In genomic region chr7:112313670-112314069, GRCm38 (mm10) we compare ENCODE assay signal across 13 mouse cellular contexts.
A peak's percentile ranks its signal among the peaks of the same experiment; 100 is the strongest.
DNase-seq lines count a peak whose midpoint lies in the region; ATAC-seq lines count a peak whose summit lies in the region.
"Had no signal": no experiment of that assay in that cellular context is flagged by ENCODE, and none has a peak within 500 bp of the region (broad histone marks: within the 10 kb centered on the region; RNA-seq: fewer than 3 reads in every experiment).

No protein-coding gene starts in this region.

- no peak overlapping the region for H3K27ac ChIP-seq in forebrain, embryonic 16.5 days (ENCODE audit: low read length)
- no peak overlapping the region for H3K27ac ChIP-seq in forebrain, embryonic 12.5 days
- 0 out of 2 replicates have a peak overlapping the region, but pooled peaks have one; percentile 17 for H3K27ac ChIP-seq in hindbrain, embryonic 12.5 days
- no peak overlapping the region for H3K27ac ChIP-seq in hindbrain, embryonic 10.5 days
- H3K27ac ChIP-seq: kidney, postnatal 0 days had no signal

- WGBS in forebrain, embryonic 16.5 days, result 45% methylated on average over 5 of the region's 5 CpGs
- WGBS in forebrain, embryonic 12.5 days, result 62% methylated on average over 5 of the region's 5 CpGs
- 45% methylated on average over 5 of the region's 5 CpGs for WGBS in hindbrain, embryonic 12.5 days
- 75% methylated on average over 5 of the region's 5 CpGs for WGBS in hindbrain, embryonic 10.5 days

- H3K4me2 ChIP-seq in forebrain, embryonic 16.5 days (ENCODE audit: low read length), result no peak overlapping the region
- no peak overlapping the region for H3K4me2 ChIP-seq in forebrain, embryonic 12.5 days
- H3K4me2 ChIP-seq in hindbrain, embryonic 12.5 days (replicated peaks), result no peak overlapping the region

- H3K27me3 ChIP-seq in forebrain, embryonic 16.5 days (replicated peaks; ENCODE audit: control insufficient read depth, insufficient read depth, low read length), result no peaks in the 10 kb centered on the region
- no peaks in the 10 kb centered on the region; the same call in 1 of the 2 replicates for H3K27me3 ChIP-seq in forebrain, embryonic 12.5 days
- H3K27me3 ChIP-seq in hindbrain, embryonic 12.5 days, result no peaks in the 10 kb centered on the region
- H3K27me3 ChIP-seq in hindbrain, embryonic 10.5 days (ENCODE audit: insufficient read depth, poor library complexity, severe bottlenecking), result no peaks in the 10 kb centered on the region

- H3K9ac ChIP-seq in forebrain, embryonic 16.5 days (replicated peaks; ENCODE audit: low read depth, low read length), result no peak overlapping the region
- H3K9ac ChIP-seq in forebrain, embryonic 12.5 days, result no peak overlapping the region
- H3K9ac ChIP-seq in hindbrain, embryonic 12.5 days, result no peak overlapping the region

- H3K36me3 ChIP-seq in forebrain, embryonic 16.5 days (ENCODE audit: control insufficient read depth, insufficient read depth), result no peaks in the 10 kb centered on the region
- no peaks in the 10 kb centered on the region for H3K36me3 ChIP-seq in forebrain, embryonic 12.5 days (replicated peaks)
- no peaks in the 10 kb centered on the region for H3K36me3 ChIP-seq in hindbrain, embryonic 12.5 days
- H3K36me3 ChIP-seq in hindbrain, embryonic 10.5 days, result no peaks in the 10 kb centered on the region

- no peak for DNase-seq in hindbrain, embryonic 10.5 days (ENCODE audit: low spot score)
- DNase-seq in right cerebral cortex, postnatal 25 days, result peak; percentile 2
- no peak for DNase-seq in right cerebral cortex, adult 18-20 months
- DNase-seq in gastrocnemius, postnatal 4 days (ENCODE audit: low spot score in 2 of 2), result no peak
- DNase-seq in cerebellum, postnatal 36 days, result no peak
- DNase-seq: adrenal gland, postnatal 10 days; cerebellum, postnatal 14 days; left cerebral cortex, postnatal 4 days; thymus, adult 2 months had no signal

- no peaks in the 10 kb centered on the region for H3K9me3 ChIP-seq in forebrain, embryonic 16.5 days (ENCODE audit: control insufficient read depth, low read length)
- H3K9me3 ChIP-seq in forebrain, embryonic 12.5 days, result no peaks in the 10 kb centered on the region
- H3K9me3 ChIP-seq in hindbrain, embryonic 12.5 days (replicated peaks), result no peaks in the 10 kb centered on the region
- no peaks in the 10 kb centered on the region for H3K9me3 ChIP-seq in hindbrain, embryonic 10.5 days

- 0 out of 2 replicates have a peak, but pooled peaks have one; percentile 47 for ATAC-seq in forebrain, embryonic 16.5 days
- ATAC-seq in forebrain, embryonic 12.5 days (ENCODE audit: low FRiP score), result no peak
- peak; percentile 52 for ATAC-seq in hindbrain, embryonic 12.5 days (ENCODE audit: low FRiP score)

- no peak overlapping the region for H3K4me3 ChIP-seq in forebrain, embryonic 16.5 days (replicated peaks; ENCODE audit: low read length)
- no peak overlapping the region for H3K4me3 ChIP-seq in forebrain, embryonic 12.5 days (replicated peaks)
- no peak overlapping the region for H3K4me3 ChIP-seq in hindbrain, embryonic 12.5 days
- H3K4me3 ChIP-seq in hindbrain, embryonic 10.5 days, result no peak overlapping the region

- no peaks in the 10 kb centered on the region for H3K4me1 ChIP-seq in forebrain, embryonic 16.5 days (replicated peaks; ENCODE audit: control insufficient read depth, insufficient read depth, low read length)
- no peaks in the 10 kb centered on the region for H3K4me1 ChIP-seq in forebrain, embryonic 12.5 days
- peaks cover 9% of the 10 kb centered on the region for H3K4me1 ChIP-seq in hindbrain, embryonic 12.5 days
- H3K4me1 ChIP-seq in hindbrain, embryonic 10.5 days (replicated peaks), result 0 out of 2 replicates have a peak, but pooled peaks cover 3% of the 10 kb centered on the region
